In the genomic region with DNA sequence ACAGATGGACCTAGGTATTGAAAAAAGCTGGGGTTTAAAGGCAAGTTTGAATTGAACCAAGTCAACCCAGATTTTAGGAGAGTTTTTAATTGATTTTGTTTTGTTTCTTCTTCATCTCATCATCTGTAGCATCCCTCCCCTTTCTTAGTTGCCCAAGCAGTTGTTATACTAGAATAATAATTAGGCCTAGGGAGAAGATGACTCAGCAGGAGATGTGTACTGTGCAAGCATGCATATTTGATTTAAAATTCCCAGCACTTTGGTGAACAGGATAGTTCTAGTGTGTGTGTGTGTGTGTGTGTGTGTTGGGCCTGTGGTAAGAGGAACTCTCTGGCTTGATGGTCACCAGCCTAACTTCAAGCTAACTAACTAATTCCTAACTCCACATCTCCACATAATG, we compare ENCODE assay signal across 19 mouse cellular contexts. TPM values are rescaled to one million over a fixed set of nuclear protein-coding genes. Genes with fewer than 3 reads are reported as not detected.
"Had no signal": no experiment of that assay in that cellular context is flagged by ENCODE, and none has a peak within 500 bp of the region (broad histone marks: within the 10 kb centered on the region; RNA-seq: fewer than 3 reads in every experiment).

No protein-coding gene starts in this region.

- H3K4me3 ChIP-seq: neural tube, embryonic 15.5 days; stomach, embryonic 15.5 days had no signal

- H3K27me3 ChIP-seq: neural tube, embryonic 15.5 days; stomach, embryonic 15.5 days had no signal

- H3K27ac ChIP-seq: neural tube, embryonic 15.5 days; stomach, embryonic 15.5 days; stomach, postnatal 0 days had no signal

- H3K36me3 ChIP-seq: neural tube, embryonic 15.5 days; stomach, embryonic 15.5 days had no signal

- H3K9ac ChIP-seq: neural tube, embryonic 15.5 days; stomach, embryonic 15.5 days had no signal

- DNase-seq: retina, postnatal 1 day; right cerebral cortex, adult 18-20 months; right cerebral cortex, postnatal 14 days; right cerebral cortex, postnatal 25 days; right cerebral cortex, postnatal 4 days; spleen, adult 18-20 months; thymus, adult 18-20 months; thymus, adult 2 months; thymus, postnatal 14 days; thymus, postnatal 25 days; thymus, postnatal 36 days; thymus, postnatal 4 days had no signal

- H3K4me2 ChIP-seq: neural tube, embryonic 15.5 days; stomach, embryonic 15.5 days had no signal

- H3K9me3 ChIP-seq: neural tube, embryonic 15.5 days; stomach, embryonic 15.5 days had no signal

- H3K4me1 ChIP-seq: neural tube, embryonic 15.5 days; stomach, embryonic 15.5 days had no signal

RNA-seq across cellular contexts. Expression of gene Ddi1, which starts 12.6 kb away (rescaled TPM):
- total RNA-seq: neutrophil, adult 5-6 weeks had no signal
- polyA plus RNA-seq: small intestine, adult 2 months; spleen, adult 2 months; thymus, adult 2 months; urinary bladder, adult 2 months had no signal
